Mouse (Mus musculus) CH12.LX (cell line): ENCODE measurements around the gene Arf6.
"Not testable (repeated sequence)": the region's sequence is repeated elsewhere in the genome, so short reads cannot be mapped to it uniquely, and the experiment has no call there.

ENCODE experiments used
- CTCF ChIP-seq, 2 experiments: IDR thresholded peaks in 1 of 2; conservative IDR thresholded peaks in 1 of 2; 2 replicates each; pipeline ENCODE4 v1.5.1; 2011 to 2012; ENCODE audit warnings: low read depth in 2 of 2, low read length in 2 of 2, improper control_type of control experiment in 1 of 2, inconsistent platforms in 1 of 2, mild to moderate bottlenecking in 1 of 2, moderate library complexity in 1 of 2
- EP300 ChIP-seq: IDR thresholded peaks from 2 replicates; pipeline ENCODE4 v1.6.1; 2011; ENCODE audit warnings: low read length, improper control_type of control experiment
- JUND ChIP-seq: conservative IDR thresholded peaks from 2 replicates; pipeline ENCODE4 v1.6.1; 2011; ENCODE audit warnings: low read depth, low read length, improper control_type of control experiment
- MAX ChIP-seq: IDR thresholded peaks from 2 replicates; pipeline ENCODE4 v1.6.1; 2011; ENCODE audit warnings: low read length, improper control_type of control experiment
- MAZ ChIP-seq: IDR thresholded peaks from 2 replicates; pipeline ENCODE4 v1.6.1; 2012; ENCODE audit warnings: low read depth, mild to moderate bottlenecking, inconsistent platforms, low read length, improper control_type of control experiment, moderate library complexity
- MYC ChIP-seq: IDR thresholded peaks from 2 replicates; pipeline ENCODE4 v1.6.1; 2011; ENCODE audit warnings: low read depth, mild to moderate bottlenecking, improper control_type of control experiment, low read length
- POLR2A ChIP-seq: IDR thresholded peaks from 2 replicates; pipeline ENCODE4 v1.6.1; 2011; ENCODE audit warnings: low read depth, mild to moderate bottlenecking, improper control_type of control experiment, low read length
- RCOR1 ChIP-seq: conservative IDR thresholded peaks from 2 replicates; pipeline ENCODE4 v1.6.1; 2012; ENCODE audit warnings: low read depth, mild to moderate bottlenecking, inconsistent platforms, low read length, improper control_type of control experiment
- UBTF ChIP-seq: IDR thresholded peaks from 2 replicates; pipeline ENCODE4 v1.6.1; 2012; ENCODE audit warnings: low read depth, mild to moderate bottlenecking, inconsistent platforms, low read length, improper control_type of control experiment, moderate library complexity
- USF1 ChIP-seq: IDR thresholded peaks from 2 replicates; pipeline ENCODE4 v1.6.1; 2014; ENCODE audit warnings: low read depth, mild to moderate bottlenecking, inconsistent platforms, low read length, improper control_type of control experiment
- USF2 ChIP-seq: conservative IDR thresholded peaks from 2 replicates; pipeline ENCODE4 v1.6.1; 2011; ENCODE audit warnings: low read depth, low read length, improper control_type of control experiment
- ZC3H11A ChIP-seq: IDR thresholded peaks from 2 replicates; pipeline ENCODE4 v1.6.1; 2012; ENCODE audit warnings: low read depth, mild to moderate bottlenecking, inconsistent platforms, low read length, improper control_type of control experiment

GRCm38 (mm10) chr12:69363110-69363509, 8.8 kb upstream of the Arf6 start:
- TF ChIP-seq POLR2A; CTCF (conservative IDR thresholded peaks at IDR 0.05 in 1 of 2, IDR thresholded peaks at IDR 0.05 in 1 of 2; ENCODE audit: low read depth in 2 of 2, low read length in 2 of 2); JUND; MAZ; RCOR1; MAX; UBTF; EP300; USF1; USF2; ZC3H11A; MYC: not testable (repeated sequence)
